Mouse (Mus musculus): Measurements from ENCODE around the gene Lrrc20. TPM values are rescaled to one million over a fixed set of nuclear protein-coding genes. Genes with fewer than 3 reads are reported as not detected.

Lrrc20 gene
- total RNA-seq, 2 experiments from 2014 or later: 41.8 to 44.1 TPM

GRCm38 (mm10) chr10:61627195-61627937 lies 151.8 kb downstream of the Lrrc20 start:
- no peak for DNase-seq (ENCODE audit: low spot score in 2 of 2)

- no peak for DNase-seq (ENCODE audit: low spot score in 2 of 2)
These were observed 152.3 kb downstream of the Lrrc20 start for GRCm38 (mm10) chr10:61627938-61628250.

Other genes starting within 250 kb of the Lrrc20 start
- 10 to 100 TPM; 15.8 to 17.4 TPM for gene Adamts14, start 202.4 kb upstream of the Lrrc20 start, total RNA-seq (2021)
- gene Prf1, start 178.0 kb upstream of the Lrrc20 start, total RNA-seq (2021): not detected
- gene Pald1, start 92.3 kb upstream of the Lrrc20 start, total RNA-seq (2021): 10 to 100 TPM; 32.1 to 35.9 TPM
- gene Nodal, start 57.8 kb upstream of the Lrrc20 start, total RNA-seq (2021): under 1 TPM in 1 of 2 experiments, not detected in 1; 0.25 TPM
- gene Eif4ebp2, start 23.1 kb upstream of the Lrrc20 start, total RNA-seq (2021): 100 to 1,000 TPM; 123 to 124 TPM
- gene Npffr1, start 119.7 kb downstream of the Lrrc20 start, total RNA-seq (2021): under 1 TPM in 1 of 2 experiments, not detected in 1; 0.07 TPM
- gene Ppa1, start 172.8 kb downstream of the Lrrc20 start, total RNA-seq (2021): 10 to 100 TPM; 37.8 to 40.4 TPM
- gene Sar1a, start 204.5 kb downstream of the Lrrc20 start, total RNA-seq (2021): 100 to 1,000 TPM; 179 to 184 TPM
- gene Tysnd1, start 219.7 kb downstream of the Lrrc20 start, total RNA-seq (2021): 10 to 100 TPM; 23.0 to 24.4 TPM
- 10 to 100 TPM; 18.9 to 22.9 TPM for gene Aifm2, start 239.5 kb downstream of the Lrrc20 start, total RNA-seq (2021)